Mouse (Mus musculus): Measurements from ENCODE around the gene 1700067K01Rik.

DNA sequence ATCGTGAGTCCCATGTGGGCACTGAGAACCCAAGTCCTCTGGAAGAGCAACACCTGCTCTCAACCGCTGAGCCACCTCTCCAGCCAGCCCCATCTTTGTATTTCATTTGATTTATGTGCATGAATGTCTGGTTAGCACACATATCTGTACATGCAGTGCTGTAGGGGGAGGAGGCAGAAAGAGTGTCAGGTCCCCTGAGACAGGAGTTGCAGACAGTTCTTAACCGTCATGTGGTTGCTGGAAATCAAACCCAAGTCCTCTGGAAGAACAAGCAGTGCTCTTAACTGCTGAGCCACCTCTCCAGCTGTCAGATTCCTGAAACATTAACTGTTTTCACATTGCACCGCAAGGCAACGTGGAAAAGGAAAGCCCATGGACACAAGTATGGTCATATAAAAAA, 46.9 kb downstream of the 1700067K01Rik start:
- TF ChIP-seq CTCF (IDR thresholded peaks at IDR 0.05; ENCODE audit: insufficient read depth, low read depth, low read length), result no peak
- TF ChIP-seq POLR2A (IDR thresholded peaks at IDR 0.05; ENCODE audit: insufficient read depth, low read depth, low read length), result no peak

Data from olfactory bulb, adult 2 months (tissue).